8 mouse cellular contexts compared by ENCODE assay signal in genomic region chr11:77215951-77216760, GRCm38 (mm10). TPM values are rescaled to one million over a fixed set of nuclear protein-coding genes. Genes with fewer than 3 reads are reported as not detected.
DNase-seq lines count a peak whose midpoint lies in the region; ATAC-seq and TF ChIP-seq lines count a peak whose summit lies in the region.

TSS of gene Ssh2 (plus strand) at chr11:77216287.

- TF ChIP-seq CTCF in liver, postnatal 0 days (IDR thresholded peaks at IDR 0.05; ENCODE audit: low read depth): no peak
- TF ChIP-seq CTCF in testis, adult 2 months (IDR thresholded peaks at IDR 0.05; ENCODE audit: control insufficient read depth, insufficient read depth, insufficient replicate concordance, low read depth, low read length): no peak

- TF ChIP-seq POLR2A in testis, adult 2 months (IDR thresholded peaks at IDR 0.05; ENCODE audit: control insufficient read depth, low read depth, low read length): peak; percentile 84

- H3K27me3 ChIP-seq in forebrain, embryonic 15.5 days: no peaks in the 10 kb centered on the region
- no peaks in the 10 kb centered on the region for H3K27me3 ChIP-seq in liver, postnatal 0 days (ENCODE audit: insufficient read depth, low read length)
- no peaks in the 10 kb centered on the region for H3K27me3 ChIP-seq in neural tube, embryonic 14.5 days (ENCODE audit: control insufficient read depth, insufficient read depth, low read length)
- no peaks in the 10 kb centered on the region for H3K27me3 ChIP-seq in testis, adult 2 months (ENCODE audit: control insufficient read depth, insufficient read depth, low read length)

- no peak within 1 kb of the TSS for H3K27ac ChIP-seq in ES-E14 (ENCODE audit: insufficient read depth, low read depth, low read length, poor library complexity, severe bottlenecking)
- H3K27ac ChIP-seq in forebrain, embryonic 15.5 days (replicated peaks): peak within 1 kb of the TSS; percentile 100
- H3K27ac ChIP-seq in liver, postnatal 0 days (ENCODE audit: low read depth): peak within 1 kb of the TSS; percentile 79
- peak within 1 kb of the TSS; percentile 99 for H3K27ac ChIP-seq in neural tube, embryonic 14.5 days (ENCODE audit: low read depth, low read length)
- peak within 1 kb of the TSS; percentile 98 for H3K27ac ChIP-seq in testis, adult 2 months (ENCODE audit: control insufficient read depth, insufficient read depth, low read depth, low read length)

- H3K9me3 ChIP-seq in ES-E14 (ENCODE audit: control insufficient read depth, insufficient read depth, low read depth, low read length): no peaks in the 10 kb centered on the region
- no peaks in the 10 kb centered on the region for H3K9me3 ChIP-seq in forebrain, embryonic 15.5 days
- H3K9me3 ChIP-seq in liver, postnatal 0 days (ENCODE audit: low read length): no peaks in the 10 kb centered on the region
- no peaks in the 10 kb centered on the region for H3K9me3 ChIP-seq in neural tube, embryonic 14.5 days (ENCODE audit: control insufficient read depth, low read length)

- in situ Hi-C loops in ES-E14 (cut with MboI; ENCODE audit: low sequenced_read_pairs in 2 of 2, unreplicated experiment in 2 of 2): no loop called here

- peak within 1 kb of the TSS; percentile 74 for H3K4me2 ChIP-seq in forebrain, embryonic 15.5 days (replicated peaks)
- peak within 1 kb of the TSS; percentile 99 for H3K4me2 ChIP-seq in liver, postnatal 0 days (ENCODE audit: low read depth, low read length)
- H3K4me2 ChIP-seq in neural tube, embryonic 14.5 days (ENCODE audit: low read depth, low read length): peak within 1 kb of the TSS; percentile 85

- under 1% methylated on average over 52 of the region's 82 CpGs for WGBS in forebrain, embryonic 15.5 days
- WGBS in liver, postnatal 0 days (ENCODE audit: insufficient replicate concordance): 0% methylated on average over 56 of the region's 82 CpGs
- under 1% methylated on average over 46 of the region's 82 CpGs for WGBS in neural tube, embryonic 14.5 days

- H3K36me3 ChIP-seq in ES-E14 (ENCODE audit: control insufficient read depth, insufficient read depth, low read length, poor library complexity, severe bottlenecking): no peaks in the 10 kb centered on the region
- H3K36me3 ChIP-seq in forebrain, embryonic 15.5 days: no peaks in the 10 kb centered on the region
- H3K36me3 ChIP-seq in liver, postnatal 0 days (replicated peaks; ENCODE audit: insufficient read depth, low read length): no peaks in the 10 kb centered on the region
- H3K36me3 ChIP-seq in neural tube, embryonic 14.5 days (ENCODE audit: control insufficient read depth, insufficient read depth, low read length): no peaks in the 10 kb centered on the region
- H3K36me3 ChIP-seq in testis, adult 2 months (ENCODE audit: control insufficient read depth, insufficient read depth, low read length): no peaks in the 10 kb centered on the region; the same call in 1 of the 2 replicates

- peak within 1 kb of the TSS; percentile 84 for H3K9ac ChIP-seq in ES-E14 (ENCODE audit: insufficient read depth, low read depth, low read length, poor library complexity, severe bottlenecking)
- H3K9ac ChIP-seq in forebrain, embryonic 15.5 days (replicated peaks): peak within 1 kb of the TSS; percentile 99
- peak within 1 kb of the TSS; percentile 85 for H3K9ac ChIP-seq in liver, postnatal 0 days (replicated peaks)
- peak within 1 kb of the TSS; percentile 96 for H3K9ac ChIP-seq in neural tube, embryonic 14.5 days (replicated peaks; ENCODE audit: low read depth, low read length)

- peaks cover 0 to 3% of the 10 kb centered on the region in 2 experiments; a peak in 2 of 4 replicates for H3K4me1 ChIP-seq in ES-E14 (ENCODE audit: control insufficient read depth in 2 of 2, insufficient read depth in 2 of 2, low read length in 2 of 2, poor library complexity in 1 of 2)
- peaks cover 28% of the 10 kb centered on the region for H3K4me1 ChIP-seq in forebrain, embryonic 15.5 days
- H3K4me1 ChIP-seq in liver, postnatal 0 days (ENCODE audit: insufficient read depth): peaks cover 8% of the 10 kb centered on the region
- peaks cover 9% of the 10 kb centered on the region for H3K4me1 ChIP-seq in neural tube, embryonic 14.5 days (ENCODE audit: control insufficient read depth, insufficient read depth, low read length)
- H3K4me1 ChIP-seq in testis, adult 2 months (ENCODE audit: control insufficient read depth, insufficient read depth, low read length): peaks cover 6% of the 10 kb centered on the region; the same call in 1 of the 2 replicates

- H3K4me3 ChIP-seq in ES-E14 (ENCODE audit: insufficient read depth in 1 of 2, low read depth in 1 of 2, low read length in 2 of 2, poor library complexity in 1 of 2, severe bottlenecking in 1 of 2): peak within 1 kb of the TSS; percentile 90 to 99
- peak within 1 kb of the TSS; percentile 93 for H3K4me3 ChIP-seq in forebrain, embryonic 15.5 days
- H3K4me3 ChIP-seq in liver, postnatal 0 days (ENCODE audit: low read depth, low read length): peak within 1 kb of the TSS; percentile 77
- H3K4me3 ChIP-seq in neural tube, embryonic 14.5 days (ENCODE audit: low read depth, low read length): peak within 1 kb of the TSS; percentile 77
- H3K4me3 ChIP-seq in testis, adult 2 months (ENCODE audit: control insufficient read depth, low read depth, low read length): peak within 1 kb of the TSS; percentile 97

- peak; percentile 93 for ATAC-seq in forebrain, embryonic 15.5 days (replicated peaks)
- ATAC-seq in liver, postnatal 0 days: peak; percentile 91
- peak; percentile 90 for ATAC-seq in neural tube, embryonic 14.5 days (ENCODE audit: low read depth)

- no peak for TF ChIP-seq EP300 in liver, postnatal 0 days (IDR thresholded peaks at IDR 0.05; ENCODE audit: low read depth)

- peak; percentile 63 for DNase-seq in ES-E14 (ENCODE audit: low read depth, low spot score)
- DNase-seq in cerebellum, adult 11 months: peak; percentile 82
- peak; percentile 86 for DNase-seq in heart, postnatal 14 days
- DNase-seq in layer of hippocampus, adult 11-12 months (ENCODE audit: low spot score): peak; percentile 76
- peak; percentile 91 for DNase-seq in liver, postnatal 0 days

- intact Hi-C loops in heart, postnatal 14 days (cut with DNase I): loop anchor here (2.0 kb wide), 1 partner anchor 115 kb away; no protein-coding TSS in a partner anchor

TF ChIP-seq in ES-E14, 5 proteins besides CTCF, POLR2A, EP300 and RAD21:
- no peak for TF ChIP-seq CHD2 (IDR thresholded peaks at IDR 0.05; ENCODE audit: low read depth, low read length)
- no peak; the same call in 1 of the 2 replicates for TF ChIP-seq HCFC1 (IDR thresholded peaks at IDR 0.05; ENCODE audit: borderline replicate concordance, insufficient read depth, low read length)
- no peak for TF ChIP-seq ZC3H11A (IDR thresholded peaks at IDR 0.05; ENCODE audit: borderline replicate concordance, low read depth, low read length)
- TF ChIP-seq ZNF384 (IDR thresholded peaks at IDR 0.05; ENCODE audit: low read depth, low read length): no peak
- no peak for TF ChIP-seq MAFK (IDR thresholded peaks at IDR 0.05; ENCODE audit: insufficient read depth, low read depth, low read length)

RNA-seq across cellular contexts. Expression of gene Ssh2, which starts in this region (rescaled TPM):
- 6.7 and 7.7 TPM in 2 replicates for total RNA-seq in ES-E14 (2012; rRNA removed)
- 18.0 and 20.1 TPM in 2 replicates for polyA plus RNA-seq in forebrain, embryonic 15.5 days (2015; fragmentation: Nextera tagmentation; extraction: Ambion mirVana)
- 10 to 100 TPM; 83.2 to 95.0 TPM for total RNA-seq in heart, postnatal 14 days (2021)
- polyA plus RNA-seq in liver, postnatal 0 days (2015; fragmentation: Nextera tagmentation; extraction: Ambion mirVana): 3.7 and 4.4 TPM in 2 replicates
- polyA plus RNA-seq in neural tube, embryonic 14.5 days (2014; fragmentation: Nextera tagmentation; extraction: Ambion mirVana): 21.9 and 24.6 TPM in 2 replicates
- 35.8 and 43.8 TPM in 2 replicates for polyA plus RNA-seq in testis, adult 2 months (2012; rRNA removed)
